Mouse (Mus musculus) CH12.LX (cell line): ENCODE measurements around the gene Rexo1. TPM values are rescaled to one million over a fixed set of nuclear protein-coding genes. Genes with fewer than 3 reads are reported as not detected.
A peak's percentile ranks its signal among the peaks of the same experiment; 100 is the strongest.

Experiments used
- DNase-seq: peaks from one replicate; pipeline ENCODE4 v3.0.0-alpha.2; 2013; ENCODE audit errors: extremely low read depth
- H3K27ac ChIP-seq: 2 replicates; pipeline ENCODE4 v1.5.1; 2012; ENCODE audit warnings: low read depth, mild to moderate bottlenecking, control low read depth, moderate library complexity; ENCODE audit not compliant: insufficient read depth
- H3K27me3 ChIP-seq: replicated peaks from 2 replicates; pipeline ENCODE3; 2012; ENCODE audit warnings: inconsistent platforms
- H3K36me3 ChIP-seq, 2 experiments: replicated peaks in 1 of 2; 2 replicates each; pipeline versions ENCODE3 to v1.6.1; 2012; ENCODE audit warnings: inconsistent platforms in 1 of 2, low read length in 1 of 2, mild to moderate bottlenecking in 1 of 2, mixed read lengths in 1 of 2, moderate library complexity in 1 of 2; ENCODE audit not compliant: control insufficient read depth in 1 of 2, insufficient read depth in 1 of 2
- H3K4me1 ChIP-seq, 2 experiments: 2 replicates each; pipeline ENCODE4 v1.6.1; 2012; ENCODE audit warnings: inconsistent platforms in 1 of 2, moderate library complexity in 1 of 2; ENCODE audit not compliant: insufficient read depth in 2 of 2, control insufficient read depth in 1 of 2
- H3K4me2 ChIP-seq: 2 replicates; pipeline ENCODE4 v1.6.1; 2012; ENCODE audit warnings: low read depth, mild to moderate bottlenecking, control low read depth; ENCODE audit not compliant: poor library complexity, insufficient read depth, severe bottlenecking
- H3K4me3 ChIP-seq, 3 experiments: fragments of 150-350 bp in 1 of 3; sonication (generic) in 1 of 3; replicated peaks in 1 of 3; 2 replicates each; pipeline versions ENCODE3 to v1.5.1; 2011 to 2012; ENCODE audit warnings: low read depth in 2 of 3, low read length in 2 of 3, mild to moderate bottlenecking in 2 of 3, moderate library complexity in 2 of 3, control low read depth in 1 of 3, improper control_type of control experiment in 1 of 3, inconsistent platforms in 1 of 3, mixed read lengths in 1 of 3; ENCODE audit not compliant: poor library complexity in 1 of 3
- H3K79me2 ChIP-seq: replicated peaks from 2 replicates; pipeline ENCODE4 v1.6.1; 2012; ENCODE audit warnings: mild to moderate bottlenecking, moderate library complexity; ENCODE audit not compliant: control insufficient read depth, poor library complexity, insufficient read depth, severe bottlenecking; ENCODE audit errors: extremely low read depth
- H3K9ac ChIP-seq: 2 replicates; pipeline ENCODE4 v1.6.1; 2012; ENCODE audit warnings: low read depth, mild to moderate bottlenecking, control low read depth, moderate library complexity; ENCODE audit not compliant: insufficient read depth
- H3K9me3 ChIP-seq: replicated peaks from 2 replicates; pipeline ENCODE3; 2012; ENCODE audit warnings: low read length, inconsistent platforms, mixed read lengths
- BHLHE40 ChIP-seq: IDR thresholded peaks from 2 replicates; pipeline ENCODE4 v1.6.1; 2011; ENCODE audit warnings: mild to moderate bottlenecking, low read depth, low read length, improper control_type of control experiment
- HCFC1 ChIP-seq: IDR thresholded peaks from 2 replicates; pipeline ENCODE4 v1.6.1; 2012; ENCODE audit warnings: low read depth, mild to moderate bottlenecking, inconsistent platforms, low read length, improper control_type of control experiment
- JUN ChIP-seq: IDR thresholded peaks from 2 replicates; pipeline ENCODE4 v1.6.1; 2011; ENCODE audit warnings: low read depth, mild to moderate bottlenecking, low read length, improper control_type of control experiment, moderate library complexity; ENCODE audit not compliant: insufficient read depth
- KAT2A ChIP-seq: IDR thresholded peaks from 2 replicates; pipeline ENCODE4 v1.6.1; 2012; ENCODE audit warnings: low read length, improper control_type of control experiment, inconsistent platforms; ENCODE audit not compliant: insufficient replicate concordance
- MAX ChIP-seq: IDR thresholded peaks from 2 replicates; pipeline ENCODE4 v1.6.1; 2011; ENCODE audit warnings: low read length, improper control_type of control experiment
- MXI1 ChIP-seq: IDR thresholded peaks from 2 replicates; pipeline ENCODE4 v1.6.1; 2011; ENCODE audit warnings: mild to moderate bottlenecking, low read depth, low read length, improper control_type of control experiment
- NELFE ChIP-seq: IDR thresholded peaks from 2 replicates; pipeline ENCODE4 v1.6.1; 2011; ENCODE audit warnings: low read depth, low read length, improper control_type of control experiment
- NRF1 ChIP-seq: IDR thresholded peaks from 2 replicates; pipeline ENCODE4 v1.6.1; 2014; ENCODE audit warnings: low read depth, mild to moderate bottlenecking, inconsistent platforms, low read length, improper control_type of control experiment, moderate library complexity
- PAX5 ChIP-seq: IDR thresholded peaks from 2 replicates; pipeline ENCODE4 v1.6.1; 2012; ENCODE audit warnings: low read length, inconsistent platforms, mixed read lengths
- POLR2A ChIP-seq: IDR thresholded peaks from 2 replicates; pipeline ENCODE4 v1.6.1; 2011; ENCODE audit warnings: low read depth, mild to moderate bottlenecking, improper control_type of control experiment, low read length
- SIN3A ChIP-seq: IDR thresholded peaks from 2 replicates; pipeline ENCODE4 v1.6.1; 2012; ENCODE audit warnings: low read length, improper control_type of control experiment, inconsistent platforms
- SMC3 ChIP-seq: IDR thresholded peaks from 2 replicates; pipeline ENCODE4 v1.6.1; 2011; ENCODE audit warnings: low read depth, low read length, improper control_type of control experiment
- UBTF ChIP-seq: IDR thresholded peaks from 2 replicates; pipeline ENCODE4 v1.6.1; 2012; ENCODE audit warnings: low read depth, mild to moderate bottlenecking, inconsistent platforms, low read length, improper control_type of control experiment, moderate library complexity
- USF2 ChIP-seq: conservative IDR thresholded peaks from 2 replicates; pipeline ENCODE4 v1.6.1; 2011; ENCODE audit warnings: low read depth, low read length, improper control_type of control experiment
- ZC3H11A ChIP-seq: IDR thresholded peaks from 2 replicates; pipeline ENCODE4 v1.6.1; 2012; ENCODE audit warnings: low read depth, mild to moderate bottlenecking, inconsistent platforms, low read length, improper control_type of control experiment
- dilution Hi-C: fragments of 300-500 bp; cut with MboI; formaldehyde crosslinking; loops from 2 replicates; pipeline ENCODE4 v1.14.3; 2020; ENCODE audit warnings: low sequenced_read_pairs; ENCODE audit not compliant: extremely low pct_unique_long_range_greater_than_20kb, extremely low pct_ligation_motif_present
- in situ Hi-C: fragments of 300-500 bp; cut with MboI; formaldehyde crosslinking; loops from 3 replicates; pipeline ENCODE4 v1.14.3; 2019; ENCODE audit warnings: low sequenced_read_pairs, low pct_ligation_motif_present, low pct_unique_long_range_greater_than_20kb, mixed read lengths
- polyA plus RNA-seq: library from polyadenylated mRNA; unstranded; fragments of >175 nt; gene quantifications from 2 replicates; pipeline ENCODE4 v1.2.1, GENCODE M21; 2012; ENCODE audit warnings: low read depth; ENCODE audit not compliant: insufficient read length
- total RNA-seq, 2 experiments: library from RNA; depleted of rRNA; stranded (reverse); fragments of 300-350 nt in 1 of 2; fragments of >200 nt in 1 of 2; gene quantifications; 2 replicates each; pipeline ENCODE4 v1.2.3; 2012 to 2014

Gene Rexo1
- total and polyA plus RNA-seq, 3 experiments, result 7.0 to 41.9 (median 17.7) TPM

GRCm38 (mm10) chr10:80589879-80590854 is 28.8 kb upstream of the Rexo1 start, which contains the start of gene Abhd17a (continued):
- no peak for TF ChIP-seq SMC3
- no peak for TF ChIP-seq JUN
- TF ChIP-seq POLR2A, result peak; percentile 80
- no peak for TF ChIP-seq PAX5
- 0 out of 2 replicates have a peak, but pooled peaks have one; percentile 31 for TF ChIP-seq KAT2A
- 0 out of 2 replicates have a peak, but pooled peaks have one; percentile 13 for TF ChIP-seq MAX
- TF ChIP-seq UBTF, result no peak
- TF ChIP-seq NELFE, result peak; percentile 83
- no peak for TF ChIP-seq ZC3H11A
- TF ChIP-seq NRF1, result peak; percentile 83

GRCm38 (mm10) chr10:80589127-80589878 is 27.9 kb upstream of the Rexo1 start:
- Histone ChIP-seq H3K4me1 (peaks cover 29 to 52% of the 10 kb centered on the region in 2 experiments), H3K9ac (peak overlapping the region; percentile 78), H3K4me3 (peak overlapping the region; percentile 90 to 91 (median 91)), H3K4me2 (peak overlapping the region; percentile 92), H3K27ac (no peak overlapping the region; the same call in 1 of the 2 replicates), H3K36me3 (peaks cover 19 to 34% of the 10 kb centered on the region in 2 experiments), H3K79me2 (peaks cover 20% of the 10 kb centered on the region), H3K9me3 (no peaks in the 10 kb centered on the region), H3K27me3 (no peaks in the 10 kb centered on the region)
- TF ChIP-seq HCFC1, result no peak
- peak; percentile 59 for TF ChIP-seq MAX
- TF ChIP-seq SIN3A, result peak; percentile 61; the same call in 1 of the 2 replicates
- TF ChIP-seq USF2, result no peak
- TF ChIP-seq JUN, result no peak
- peak; percentile 75 for TF ChIP-seq BHLHE40
- TF ChIP-seq MXI1, result peak; percentile 62; the same call in 1 of the 2 replicates
- in situ Hi-C loops, result no loop called here
- no peak for DNase-seq
- dilution Hi-C loops, result no loop called here
